21 mouse cellular contexts compared by ENCODE assay signal in the genomic region with DNA sequence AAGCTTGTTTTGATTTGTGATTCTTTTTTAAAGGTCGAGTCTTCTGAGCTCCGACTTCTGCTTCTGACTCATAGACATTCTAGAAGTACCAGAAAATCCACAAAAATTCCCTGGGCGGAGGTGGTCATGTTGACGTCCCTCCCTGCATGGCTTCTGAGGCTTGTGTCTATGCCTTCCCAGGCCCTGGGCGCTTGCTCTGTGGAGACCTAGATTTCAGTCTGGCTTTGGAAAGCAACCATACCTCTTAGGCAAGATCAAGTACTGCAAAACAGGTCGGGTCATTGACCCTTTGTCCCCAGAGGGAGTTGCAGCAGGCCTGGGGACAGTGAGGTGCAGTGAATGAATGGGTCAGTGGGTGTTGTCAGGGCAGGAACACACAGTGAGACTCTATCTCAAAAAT.
DNase-seq lines count a peak whose midpoint lies in the region; ATAC-seq and TF ChIP-seq lines count a peak whose summit lies in the region.
"Had no signal": no experiment of that assay in that cellular context is flagged by ENCODE, and none has a peak within 500 bp of the region (broad histone marks: within the 10 kb centered on the region; RNA-seq: fewer than 3 reads in every experiment).

No protein-coding gene starts in this region.

- no peaks in the 10 kb centered on the region for H3K27me3 ChIP-seq in Patski
- H3K27me3 ChIP-seq in myocyte (ENCODE audit: control insufficient read depth, insufficient read depth, insufficient read length): no peaks in the 10 kb centered on the region
- H3K27me3 ChIP-seq: forebrain, embryonic 15.5 days; limb, embryonic 13.5 days; neural tube, embryonic 12.5 days had no signal

- ATAC-seq in Patski: no peak
- ATAC-seq: CD4-positive, CD25-positive, alpha-beta regulatory T cell, adult 4 months; forebrain, embryonic 15.5 days; hindbrain, embryonic 16.5 days; intestine, postnatal 0 days had no signal

- DNase-seq in heart, adult 11 months: peak; percentile 83
- no peak for DNase-seq in heart, postnatal 25 days (ENCODE audit: low spot score)
- DNase-seq in Patski (ENCODE audit: low read depth, low spot score): peak; percentile 56
- DNase-seq in embryo, embryonic 9.5 days (ENCODE audit: extremely low spot score): no peak
- DNase-seq in embryo, embryonic 11 days: no peak
- DNase-seq: cerebellum, adult 2 months; cerebellum, postnatal 36 days; heart, postnatal 4 days; right cerebral cortex, postnatal 4 days; thymus, postnatal 14 days had no signal

- peaks cover 14% of the 10 kb centered on the region for H3K4me1 ChIP-seq in embryonic fibroblast, embryonic 13.5 days (ENCODE audit: control insufficient read depth, insufficient read depth, low read length)
- H3K4me1 ChIP-seq: forebrain, embryonic 15.5 days; midbrain, embryonic 10.5 days; neural tube, embryonic 12.5 days had no signal

- POLR2A ChIA-PET in Patski (lab: Charles Lee): interaction anchor here (0.6 to 1.2 kb wide), 3 partner anchors 37 to 134 kb away, joined by 3 to 5 read pairs (median 3); partner anchors contain the start of gene Usp53

- no peak overlapping the region for H3K4me3 ChIP-seq in embryonic fibroblast, embryonic 13.5 days (ENCODE audit: insufficient read depth, low read length)
- H3K4me3 ChIP-seq in myocyte: no peak overlapping the region
- H3K4me3 ChIP-seq: embryonic facial prominence, embryonic 10.5 days; forebrain, embryonic 15.5 days; limb, embryonic 13.5 days; midbrain, embryonic 10.5 days; neural tube, embryonic 12.5 days had no signal

- H3K27ac ChIP-seq in embryonic fibroblast, embryonic 13.5 days (ENCODE audit: insufficient read depth, low read length): peak overlapping the region; percentile 97
- H3K27ac ChIP-seq: embryonic facial prominence, embryonic 10.5 days; forebrain, embryonic 15.5 days; limb, embryonic 13.5 days; macrophage; midbrain, embryonic 10.5 days; neural tube, embryonic 12.5 days had no signal

- intact Hi-C loops in heart, postnatal 25 days (cut with DNase I): loop anchor here (5.0 kb wide), 2 partner anchors 37 to 77 kb away; no protein-coding TSS in a partner anchor

- CTCF ChIA-PET in Patski (lab: Charles Lee): interaction anchor here (0.8 to 4.9 kb wide), 18 partner anchors 10 to 282 kb away, joined by 3 to 35 read pairs (median 4); no protein-coding TSS in a partner anchor

- H3K4me2 ChIP-seq in myocyte (ENCODE audit: low read depth): peak overlapping the region; percentile 59
- H3K4me2 ChIP-seq: forebrain, embryonic 15.5 days; limb, embryonic 13.5 days; neural tube, embryonic 12.5 days had no signal

- TF ChIP-seq POLR2A in embryonic fibroblast, embryonic 13.5 days (IDR thresholded peaks at IDR 0.05; ENCODE audit: low read depth, low read length): no peak
- TF ChIP-seq POLR2A in myocyte (IDR thresholded peaks at IDR 0.05; ENCODE audit: insufficient read length, low read depth): no peak

- no peak overlapping the region for H3ac ChIP-seq in myocyte (ENCODE audit: control insufficient read depth, insufficient read length)

- no peaks in the 10 kb centered on the region for H3K79me2 ChIP-seq in myocyte (ENCODE audit: control insufficient read depth, insufficient read depth)

- TF ChIP-seq CTCF in Patski (IDR thresholded peaks at IDR 0.05): no peak
- TF ChIP-seq CTCF in embryonic fibroblast, embryonic 13.5 days (IDR thresholded peaks at IDR 0.05; ENCODE audit: borderline replicate concordance, insufficient read depth, low read length): no peak

- peaks cover 8% of the 10 kb centered on the region for H3K36me3 ChIP-seq in myocyte (ENCODE audit: control insufficient read depth, insufficient read depth)
- H3K36me3 ChIP-seq: embryonic facial prominence, embryonic 10.5 days; forebrain, embryonic 15.5 days; limb, embryonic 13.5 days; midbrain, embryonic 10.5 days; neural tube, embryonic 12.5 days had no signal

- in situ Hi-C loops in Patski (cut with MboI; ENCODE audit: low pct_unique_long_range_greater_than_20kb): no loop called here

TF ChIP-seq in myocyte, 11 proteins besides CTCF, POLR2A, EP300 and RAD21:
- no peak for TF ChIP-seq MYOG (IDR thresholded peaks at IDR 0.05; ENCODE audit: control insufficient read depth in 1 of 3, insufficient read depth in 1 of 3, insufficient read length in 2 of 3, low read depth in 2 of 3)
- TF ChIP-seq MAX (IDR thresholded peaks at IDR 0.05; ENCODE audit: low read depth): no peak
- TF ChIP-seq E2F4 (IDR thresholded peaks at IDR 0.05; ENCODE audit: insufficient read depth): no peak
- TF ChIP-seq TCF12 (IDR thresholded peaks at IDR 0.05; ENCODE audit: insufficient read depth, poor library complexity, severe bottlenecking): no peak
- TF ChIP-seq REST (IDR thresholded peaks at IDR 0.05; ENCODE audit: insufficient read depth, insufficient read length): no peak
- no peak for TF ChIP-seq TCF3 (IDR thresholded peaks at IDR 0.05; ENCODE audit: insufficient read length, low read depth)
- no peak for TF ChIP-seq POLR2AphosphoS2 (IDR thresholded peaks at IDR 0.05; ENCODE audit: insufficient read length, low read depth)
- TF ChIP-seq USF1 (IDR thresholded peaks at IDR 0.05; ENCODE audit: low read depth): no peak
- TF ChIP-seq MYOD1 (IDR thresholded peaks at IDR 0.05; ENCODE audit: control insufficient read depth in 1 of 3, insufficient read length in 2 of 3, low read depth in 2 of 3): no peak
- TF ChIP-seq CEBPB (IDR thresholded peaks at IDR 0.05; ENCODE audit: insufficient read depth, poor library complexity, severe bottlenecking): no peak
- TF ChIP-seq SRF (IDR thresholded peaks at IDR 0.05; ENCODE audit: control insufficient read depth, insufficient read length, low read depth): no peak

Comparison
In these comparisons a context has a peak if more than half of its experiments do, and no peak if none do; other contexts are left out.
1. DNase-seq: peak in heart, adult 11 months (single experiment) and Patski (single experiment); none in heart, postnatal 25 days (single experiment), embryo, embryonic 9.5 days (single experiment) and embryo, embryonic 11 days (single experiment).